Mouse (Mus musculus): Measurements from ENCODE around the gene Rffl.

GRCm38 (mm10) chr11:82826818-82827217 is 44.2 kb downstream of the Rffl start:
- TF ChIP-seq POLR2A (IDR thresholded peaks at IDR 0.05; ENCODE audit: borderline replicate concordance, extremely low read depth, insufficient read depth, insufficient read length, poor library complexity, severe bottlenecking) (no peak), CTCF (IDR thresholded peaks at IDR 0.05; ENCODE audit: borderline replicate concordance, extremely low read depth, insufficient read depth, insufficient read length) (no peak)

All from brain, embryonic 14.5 days (tissue).